Mouse (Mus musculus): ENCODE results near the gene Llcfc1.

DNA sequence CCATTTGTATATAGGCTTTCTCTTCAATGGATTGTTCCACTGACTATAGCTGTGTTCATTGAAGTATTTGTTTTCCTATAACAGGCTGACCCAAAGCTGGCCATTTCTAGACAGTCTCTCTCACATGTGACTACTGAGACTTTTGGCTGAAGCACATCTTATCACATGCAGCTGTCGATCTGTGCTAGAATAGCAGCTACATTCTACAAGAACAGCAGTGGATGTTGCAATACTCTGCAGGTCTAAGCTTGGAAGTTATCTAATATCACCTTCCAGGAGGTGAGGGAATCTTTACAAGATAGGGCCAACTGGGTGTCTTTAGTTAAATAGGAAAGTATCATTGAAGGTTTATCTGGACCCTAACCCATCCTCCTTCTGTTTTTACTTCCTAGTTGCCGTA, 37.2 kb downstream of the Llcfc1 start:
- TF ChIP-seq CTCF (IDR thresholded peaks at IDR 0.05; ENCODE audit: borderline replicate concordance, insufficient read depth, low read length) (no peak), POLR2A (IDR thresholded peaks at IDR 0.05; ENCODE audit: low read depth, low read length) (no peak)
